Mouse (Mus musculus): ENCODE results near the gene Tex46. TPM values are rescaled to one million over a fixed set of nuclear protein-coding genes. Genes with fewer than 3 reads are reported as not detected.

Gene Tex46
- total RNA-seq (2018; cell fraction: chromatin; rRNA removed), result not detected
- total RNA-seq (2018; cell fraction: cytosol; rRNA removed), result not detected
- not detected for total RNA-seq (2018; cell fraction: nucleus; rRNA removed)
- not detected in 3 replicates for polyA plus RNA-seq (2018)

DNA sequence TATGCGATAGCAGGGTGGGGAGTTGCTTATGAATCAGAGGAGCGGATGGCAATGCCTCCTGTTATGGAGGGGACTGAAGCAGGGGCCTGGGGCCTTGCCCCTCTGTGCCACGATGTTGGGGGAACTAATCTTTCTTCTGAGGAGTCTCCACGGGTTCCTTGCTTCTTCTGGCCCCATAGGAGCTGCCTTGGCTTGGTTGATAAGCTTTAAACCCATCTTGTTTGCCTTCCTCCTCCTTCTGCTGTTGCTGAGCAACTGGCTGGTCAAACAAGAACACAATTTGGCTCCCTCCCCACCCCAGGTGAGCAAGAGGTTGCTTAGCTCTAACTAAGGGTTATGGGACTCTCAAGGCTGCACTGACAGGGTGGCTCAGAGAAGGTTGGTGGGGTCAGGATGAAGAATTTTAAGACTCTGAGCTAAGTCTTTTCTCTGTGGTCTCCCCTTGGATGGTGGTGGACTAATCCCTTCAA, at the start of gene Tex46:
TSS of gene Tex46 (plus strand) at position 51 of the 470 bp plus-strand sequence.
- 71% methylated on average over 4 of the region's 4 CpGs for WGBS (ENCODE audit: missing documents)
- no peak within 1 kb of the TSS for H3K4me3 ChIP-seq (ENCODE audit: inconsistent target)
- H3K27ac ChIP-seq, result no peak within 1 kb of the TSS

DNA sequence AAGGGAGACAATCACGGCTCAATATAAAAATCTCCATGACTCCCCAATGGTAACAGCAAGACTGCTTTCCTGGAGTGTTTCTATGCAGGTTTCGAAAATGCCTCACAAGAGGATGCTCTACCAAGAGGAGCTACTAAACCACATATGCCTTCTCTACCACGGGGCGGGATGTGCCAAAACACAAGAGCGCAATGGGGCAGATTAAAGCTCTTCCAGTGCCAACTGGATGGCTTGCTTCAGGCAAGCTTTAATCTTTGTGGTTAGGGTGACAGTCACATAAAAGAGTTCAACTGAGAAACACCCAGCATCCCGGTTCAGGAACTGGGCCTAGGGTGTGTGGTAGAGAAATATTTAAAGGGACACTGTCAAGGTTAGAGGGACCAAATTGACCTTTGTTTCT, 47.5 kb upstream of the Tex46 start:
- H3K36me3 ChIP-seq (ENCODE audit: inconsistent target), result peaks cover 47% of the 10 kb centered on the region; the same call in 1 of the 2 replicates
- 89% methylated on average over 6 of the region's 6 CpGs for WGBS (ENCODE audit: missing documents)

More for the DNA sequence above, at the start of gene Tex46:
- Histone ChIP-seq H3K79me2 (ENCODE audit: inconsistent target) (no peaks in the 10 kb centered on the region), H3K36me3 (ENCODE audit: inconsistent target) (no peaks in the 10 kb centered on the region)

DNA sequence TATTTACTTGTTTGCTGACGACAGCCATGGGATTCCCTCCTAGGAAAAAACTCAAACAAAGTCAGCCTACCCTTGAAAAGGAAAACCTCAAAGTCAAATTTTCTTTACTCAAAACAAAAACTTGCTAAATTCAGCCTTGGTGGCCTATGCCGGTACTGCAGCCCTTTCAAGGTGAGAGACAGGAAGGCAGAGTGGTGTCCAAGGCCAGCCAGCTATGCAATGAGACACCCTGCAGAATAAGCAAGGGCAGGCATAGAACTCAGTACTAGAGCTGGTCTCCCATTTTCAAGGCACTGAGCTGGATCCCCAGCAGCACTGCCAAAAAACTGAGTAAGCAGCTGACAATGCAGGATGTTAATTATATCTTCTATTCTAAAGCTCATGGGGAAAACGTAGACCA, 41.6 kb upstream of the Tex46 start:
- no peak overlapping the region for H3K27ac ChIP-seq
- H3K36me3 ChIP-seq (ENCODE audit: inconsistent target), result peaks cover 38% of the 10 kb centered on the region; the same call in 1 of the 2 replicates
- no peaks in the 10 kb centered on the region for H3K79me2 ChIP-seq (ENCODE audit: inconsistent target)
- 92% methylated on average over 3 of the region's 3 CpGs for WGBS (ENCODE audit: missing documents)
- no peak overlapping the region for H3K4me3 ChIP-seq (ENCODE audit: inconsistent target)

More for the DNA sequence above, 47.5 kb upstream of the Tex46 start:
- Histone ChIP-seq H3K4me3 (ENCODE audit: inconsistent target) (no peak overlapping the region), H3K79me2 (ENCODE audit: inconsistent target) (no peaks in the 10 kb centered on the region), H3K27ac (no peak overlapping the region)

DNA sequence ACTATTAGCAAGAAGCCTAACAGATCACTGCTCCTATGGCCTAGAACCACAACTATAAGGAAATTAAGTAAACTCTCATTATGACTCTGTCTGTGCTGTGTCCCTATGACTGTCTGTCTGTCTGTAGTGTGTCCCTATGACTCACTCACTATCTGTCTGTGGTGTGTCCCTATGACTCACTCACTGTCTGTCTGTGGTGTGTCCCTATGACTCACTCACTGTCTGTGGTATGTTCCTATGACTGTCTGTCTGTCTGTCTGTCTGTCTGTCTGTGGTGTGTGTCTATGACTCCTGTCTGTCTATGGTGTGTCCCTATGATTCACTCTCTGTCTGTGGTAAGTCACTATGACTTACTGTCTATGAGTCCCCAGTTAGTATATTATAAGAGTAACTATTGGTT, 40.2 kb upstream of the Tex46 start:
- peaks cover 36% of the 10 kb centered on the region; the same call in 1 of the 2 replicates for H3K36me3 ChIP-seq (ENCODE audit: inconsistent target)
- no peak overlapping the region for H3K4me3 ChIP-seq (ENCODE audit: inconsistent target)
- no peaks in the 10 kb centered on the region for H3K79me2 ChIP-seq (ENCODE audit: inconsistent target)
- no peak overlapping the region for H3K27ac ChIP-seq

DNA sequence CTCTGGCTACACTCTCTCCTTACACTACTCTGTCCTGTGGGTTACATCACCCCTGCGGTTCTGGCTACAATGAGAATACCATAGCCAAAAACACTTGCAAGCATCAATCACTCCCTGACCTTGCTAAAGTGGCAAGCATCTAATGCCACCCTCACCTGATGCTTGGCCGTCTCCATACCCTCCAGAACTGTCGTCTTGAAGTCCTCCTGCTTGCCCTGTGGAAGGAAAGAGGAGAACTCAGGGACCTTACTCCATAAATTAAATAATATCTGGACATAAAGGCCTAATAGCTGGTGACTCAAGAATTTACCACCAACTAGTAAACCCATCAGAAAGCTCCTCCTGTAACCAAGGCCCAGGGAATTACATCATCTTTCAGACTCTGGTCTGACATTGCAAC, 28.4 kb upstream of the Tex46 start:
- peaks cover 95% of the 10 kb centered on the region for H3K79me2 ChIP-seq (ENCODE audit: inconsistent target)

DNA sequence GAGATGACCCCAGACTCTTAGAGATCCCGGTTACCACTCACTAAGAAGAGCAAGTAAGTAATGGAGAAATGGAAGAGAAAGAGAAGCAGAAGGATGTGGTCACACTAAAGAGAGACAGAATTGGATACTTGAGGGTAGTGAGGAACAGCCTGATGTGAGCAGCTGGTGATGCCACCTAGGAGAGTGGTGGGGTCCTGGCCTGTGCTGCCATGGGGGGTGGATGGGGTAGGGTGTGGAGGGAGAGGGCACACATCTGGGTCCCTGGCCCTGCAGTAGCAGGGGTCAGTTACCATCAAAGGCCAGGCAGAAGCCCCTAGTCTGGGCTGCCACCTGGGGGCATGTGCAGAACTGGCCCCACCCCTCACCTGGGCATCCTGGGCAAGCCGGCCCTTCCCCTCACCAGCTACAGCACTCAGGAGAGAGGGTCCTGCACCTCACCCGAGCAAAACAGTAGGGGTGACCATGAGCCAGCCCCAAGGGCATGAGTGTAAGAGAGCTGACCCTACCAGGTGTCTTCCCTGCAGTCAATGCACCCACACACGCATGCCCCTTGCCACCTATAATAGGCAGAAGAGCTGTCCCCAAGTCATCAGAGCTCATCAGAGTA, 22.9 kb upstream of the Tex46 start:
- no peaks in the 10 kb centered on the region for H3K36me3 ChIP-seq (ENCODE audit: inconsistent target)
- peaks cover 100% of the 10 kb centered on the region for H3K79me2 ChIP-seq (ENCODE audit: inconsistent target)
- no peak overlapping the region for H3K4me3 ChIP-seq (ENCODE audit: inconsistent target)
- no peak overlapping the region for H3K27ac ChIP-seq
- 91% methylated on average over 4 of the region's 4 CpGs for WGBS (ENCODE audit: missing documents)

More for the DNA sequence above, 28.4 kb upstream of the Tex46 start:
- Histone ChIP-seq H3K36me3 (ENCODE audit: inconsistent target) (no peaks in the 10 kb centered on the region), H3K4me3 (ENCODE audit: inconsistent target) (no peak overlapping the region), H3K27ac (no peak overlapping the region)
- WGBS (ENCODE audit: missing documents), result 88% methylated on average over 3 of the region's 3 CpGs

DNA sequence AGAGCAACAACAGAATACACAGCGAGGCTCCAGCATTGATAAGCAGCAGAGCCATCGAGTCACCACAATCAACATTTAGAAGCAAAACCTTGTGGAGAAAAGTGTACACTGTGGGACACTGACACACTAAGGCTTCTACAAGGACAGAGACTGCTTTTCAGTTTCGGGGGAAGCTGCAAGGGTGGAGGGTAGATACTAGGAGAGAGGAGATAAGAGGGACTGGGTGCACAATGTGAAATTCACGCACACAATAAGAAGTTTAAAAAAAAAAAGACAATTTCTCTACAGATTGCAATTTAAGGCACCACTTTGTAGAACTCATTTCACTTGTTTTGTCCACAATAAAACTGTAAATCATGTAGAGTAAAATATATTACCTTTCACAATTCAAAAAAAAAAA, 22.2 kb upstream of the Tex46 start:
- H3K36me3 ChIP-seq (ENCODE audit: inconsistent target), result no peaks in the 10 kb centered on the region
- peaks cover 100% of the 10 kb centered on the region for H3K79me2 ChIP-seq (ENCODE audit: inconsistent target)
- no peak overlapping the region for H3K27ac ChIP-seq

DNA sequence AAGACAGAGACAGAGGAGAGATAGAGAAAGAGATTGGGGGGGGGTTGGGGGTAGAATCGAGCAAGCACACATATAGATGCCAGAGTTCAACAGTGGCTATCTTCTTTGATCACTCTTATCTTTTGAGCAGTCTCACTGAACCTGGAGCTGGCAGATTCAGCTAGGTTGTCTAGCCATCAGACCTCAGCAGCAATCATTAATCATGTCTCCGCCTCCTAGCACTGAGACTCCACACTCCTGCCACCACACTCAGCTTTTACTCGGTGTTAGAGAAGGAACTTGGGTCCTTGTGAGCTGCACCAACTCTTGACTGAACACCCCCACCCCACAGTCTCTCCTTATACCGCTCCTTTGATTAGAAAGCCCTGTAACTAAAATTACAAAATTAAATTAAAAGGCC, 18.1 kb upstream of the Tex46 start:
- Histone ChIP-seq H3K4me3 (ENCODE audit: inconsistent target) (no peak overlapping the region), H3K79me2 (ENCODE audit: inconsistent target) (peaks cover 100% of the 10 kb centered on the region), H3K36me3 (ENCODE audit: inconsistent target) (no peaks in the 10 kb centered on the region), H3K27ac (no peak overlapping the region)
- 82% methylated on average over 4 of the region's 4 CpGs for WGBS (ENCODE audit: missing documents)

More for the DNA sequence above, 22.2 kb upstream of the Tex46 start:
- WGBS (ENCODE audit: missing documents), result 91% methylated on average over 4 of the region's 4 CpGs
- no peak overlapping the region for H3K4me3 ChIP-seq (ENCODE audit: inconsistent target)

DNA sequence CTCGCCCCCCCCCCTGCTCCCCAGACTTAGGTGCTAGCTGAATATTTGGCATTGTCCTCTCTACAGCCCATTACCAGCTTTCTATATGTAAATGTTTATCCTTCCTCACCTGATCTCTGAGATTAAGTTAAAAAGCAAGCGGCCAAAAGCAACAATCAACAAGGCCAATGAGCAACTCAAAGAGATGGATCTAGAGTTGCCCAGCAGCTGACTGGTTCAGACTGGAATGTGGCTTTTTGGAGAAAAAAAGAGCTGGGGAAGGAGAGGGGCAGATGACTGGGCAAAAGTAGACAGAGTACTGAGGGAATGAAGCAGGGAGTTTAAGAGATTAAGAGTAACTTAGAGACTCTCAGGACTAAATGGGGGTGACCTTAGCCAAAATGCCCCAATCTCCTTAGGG, 16.2 kb upstream of the Tex46 start:
- no peak overlapping the region for H3K4me3 ChIP-seq (ENCODE audit: inconsistent target)
- WGBS (ENCODE audit: missing documents), result 94% methylated on average over 2 of the region's 2 CpGs
- H3K27ac ChIP-seq, result no peak overlapping the region

DNA sequence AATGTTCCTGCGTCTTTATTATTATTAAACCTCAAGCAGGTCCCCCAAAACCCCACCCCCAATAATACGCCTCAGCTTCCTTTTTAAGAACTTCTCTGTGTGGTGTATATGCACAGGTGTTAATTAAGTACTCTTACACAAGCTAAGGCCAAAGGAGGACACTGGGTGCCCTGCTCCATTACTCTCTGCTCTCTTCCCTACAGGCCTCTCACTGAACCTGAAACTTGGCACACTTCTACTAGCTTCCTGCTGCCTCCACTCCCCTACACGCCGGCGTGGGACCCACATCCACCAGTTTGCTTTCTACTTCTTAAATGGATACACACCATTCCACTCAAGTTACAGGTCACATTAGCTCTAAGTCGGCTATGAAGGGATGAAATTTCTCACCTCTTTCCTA, 15.0 kb upstream of the Tex46 start:
- Histone ChIP-seq H3K79me2 (ENCODE audit: inconsistent target) (peaks cover 100% of the 10 kb centered on the region), H3K4me3 (ENCODE audit: inconsistent target) (no peak overlapping the region), H3K27ac (no peak overlapping the region), H3K36me3 (ENCODE audit: inconsistent target) (no peaks in the 10 kb centered on the region)
- 71% methylated on average over 6 of the region's 6 CpGs for WGBS (ENCODE audit: missing documents)

More for the DNA sequence above, 16.2 kb upstream of the Tex46 start:
- Histone ChIP-seq H3K79me2 (ENCODE audit: inconsistent target) (peaks cover 100% of the 10 kb centered on the region), H3K36me3 (ENCODE audit: inconsistent target) (no peaks in the 10 kb centered on the region)

DNA sequence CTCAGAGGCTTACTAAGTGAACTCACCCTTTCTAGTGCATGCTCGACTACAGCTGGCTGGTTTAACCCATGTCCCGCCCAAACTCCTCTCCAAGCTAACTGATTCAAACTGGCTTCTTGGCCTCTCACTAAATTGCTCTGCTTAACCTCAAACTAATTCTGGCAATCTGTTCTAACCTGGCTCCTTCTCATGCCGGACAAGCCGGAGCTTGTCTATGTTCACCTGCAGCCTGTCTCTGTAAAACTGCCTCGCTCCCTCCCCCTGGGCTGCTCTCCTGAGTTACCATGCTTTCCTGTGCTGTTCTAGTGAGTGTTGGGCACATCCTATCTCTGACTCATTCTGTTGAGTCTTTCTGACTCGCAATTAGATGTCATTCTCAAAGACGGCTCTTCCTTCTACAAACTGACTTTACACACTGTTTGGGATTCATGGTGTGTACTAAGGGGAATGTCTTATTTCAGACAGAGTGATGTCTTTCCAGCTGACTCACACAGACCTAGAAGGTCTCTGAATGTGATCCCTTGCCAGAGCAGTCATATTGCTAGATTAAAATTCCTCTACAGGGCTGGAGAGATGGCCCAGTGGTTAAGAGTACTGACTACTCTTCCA, 11.9 kb upstream of the Tex46 start:
- Histone ChIP-seq H3K4me3 (ENCODE audit: inconsistent target) (no peak overlapping the region), H3K79me2 (ENCODE audit: inconsistent target) (peaks cover 87% of the 10 kb centered on the region), H3K27ac (no peak overlapping the region), H3K36me3 (ENCODE audit: inconsistent target) (no peaks in the 10 kb centered on the region)
- WGBS (ENCODE audit: missing documents), result 78% methylated on average over 7 of the region's 7 CpGs

DNA sequence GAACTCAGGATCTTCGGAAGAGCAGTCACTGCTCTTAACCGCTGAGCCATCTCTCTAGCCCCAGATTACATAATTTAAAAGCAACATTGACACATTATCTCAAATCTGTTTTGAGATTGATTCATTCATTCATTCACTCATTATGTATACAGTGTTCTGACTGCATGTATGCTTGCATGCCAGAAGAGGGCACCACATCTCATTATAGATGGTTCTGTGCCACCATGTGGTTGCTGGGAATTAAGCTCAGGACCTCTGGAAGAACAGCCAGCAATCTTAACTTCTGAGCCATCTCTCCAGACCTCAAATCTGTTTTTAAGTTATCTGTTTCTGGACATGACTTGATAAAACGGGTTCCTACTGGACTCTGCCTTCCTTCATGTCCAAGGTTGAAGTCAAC, 10.4 kb upstream of the Tex46 start:
- no peaks in the 10 kb centered on the region for H3K36me3 ChIP-seq (ENCODE audit: inconsistent target)
- no peak overlapping the region for H3K4me3 ChIP-seq (ENCODE audit: inconsistent target)
- peaks cover 72% of the 10 kb centered on the region for H3K79me2 ChIP-seq (ENCODE audit: inconsistent target)
- no peak overlapping the region for H3K27ac ChIP-seq
- WGBS (ENCODE audit: missing documents), result 97% methylated on average over 3 of the region's 3 CpGs

DNA sequence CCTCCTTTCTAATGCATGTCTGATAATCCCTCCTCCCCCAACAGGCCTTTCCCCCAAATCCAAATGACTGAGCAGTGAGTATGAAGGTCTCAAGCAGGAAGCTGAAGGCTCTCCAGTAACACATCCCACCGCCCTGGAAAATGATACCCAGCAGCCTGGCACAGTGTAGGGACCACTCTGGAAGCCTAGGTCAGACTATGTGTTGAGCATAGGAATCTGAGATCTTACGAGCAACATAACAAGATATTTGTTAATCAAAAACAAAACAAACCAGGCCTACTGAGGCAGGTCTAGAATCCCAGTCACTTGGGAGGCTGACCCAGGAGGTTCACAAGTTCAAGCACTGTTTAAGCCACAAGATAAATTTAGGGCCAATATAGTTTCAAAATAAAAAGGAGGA, 9.7 kb upstream of the Tex46 start:
- no peak overlapping the region for H3K27ac ChIP-seq
- no peak overlapping the region for H3K4me3 ChIP-seq (ENCODE audit: inconsistent target)
- no peaks in the 10 kb centered on the region for H3K36me3 ChIP-seq (ENCODE audit: inconsistent target)
- 94% methylated on average over 2 of the region's 2 CpGs for WGBS (ENCODE audit: missing documents)
- peaks cover 65% of the 10 kb centered on the region for H3K79me2 ChIP-seq (ENCODE audit: inconsistent target)

DNA sequence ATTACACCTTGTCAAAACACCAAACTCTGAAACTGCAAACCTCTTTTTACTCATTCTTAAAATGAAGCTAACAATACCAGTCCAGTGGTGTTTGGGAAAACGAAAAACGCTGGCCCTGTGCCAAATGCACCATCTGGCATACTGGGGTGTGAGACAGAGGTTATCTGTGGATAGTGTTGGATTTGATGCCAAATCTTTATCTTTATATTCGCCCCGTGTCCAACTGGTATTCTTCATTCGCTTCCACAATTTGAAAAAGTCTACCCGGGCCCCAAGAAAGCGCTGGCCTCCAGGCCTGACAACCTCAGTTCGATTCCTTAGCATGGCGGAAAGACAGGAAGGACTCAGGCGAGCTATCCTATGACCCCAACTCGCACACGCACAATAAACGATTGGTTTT, 8.8 kb upstream of the Tex46 start:
- Histone ChIP-seq H3K4me3 (ENCODE audit: inconsistent target) (peak overlapping the region; percentile 76), H3K27ac (0 out of 2 replicates have a peak overlapping the region, but pooled peaks have one; percentile 17), H3K36me3 (ENCODE audit: inconsistent target) (no peaks in the 10 kb centered on the region), H3K79me2 (ENCODE audit: inconsistent target) (peaks cover 56% of the 10 kb centered on the region)
- WGBS (ENCODE audit: missing documents), result 1% methylated on average over 13 of the region's 13 CpGs

DNA sequence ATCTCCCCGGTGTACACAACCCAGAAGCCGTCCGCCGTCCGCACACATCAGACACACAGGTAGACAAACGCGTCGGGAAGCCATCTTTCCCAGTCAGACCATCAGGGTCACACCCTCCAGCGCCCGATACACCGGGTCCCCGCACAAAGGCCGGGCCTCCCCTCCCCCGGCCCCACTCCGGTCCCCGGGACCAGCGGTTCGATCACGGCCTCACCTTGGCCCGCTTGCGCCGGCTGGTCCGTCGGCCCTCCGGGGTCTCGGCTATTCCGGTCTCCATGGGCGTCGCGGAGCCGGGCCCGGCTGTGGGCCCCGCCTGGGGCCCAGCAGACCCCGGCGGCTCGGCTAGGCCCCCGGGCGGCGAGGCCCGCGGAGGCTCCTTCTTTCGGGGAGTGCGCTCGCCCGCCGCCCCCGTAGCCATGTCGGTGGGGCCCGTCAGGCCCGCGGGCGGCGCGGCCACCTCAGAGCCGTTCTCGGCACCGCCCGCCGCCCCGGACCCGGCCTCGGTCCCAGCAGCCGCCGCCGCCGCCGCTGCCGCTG, 8.2 kb upstream of the Tex46 start:
- Histone ChIP-seq H3K36me3 (ENCODE audit: inconsistent target) (no peaks in the 10 kb centered on the region), H3K4me3 (ENCODE audit: inconsistent target) (peak overlapping the region; percentile 76), H3K79me2 (ENCODE audit: inconsistent target) (peaks cover 49% of the 10 kb centered on the region), H3K27ac (0 out of 2 replicates have a peak overlapping the region, but pooled peaks have one; percentile 17)
- WGBS (ENCODE audit: missing documents), result under 1% methylated on average over 64 of the region's 68 CpGs
